Mouse (Mus musculus) B cell, adult 2 months (primary cell): ENCODE measurements around the gene Fam78a.

Experiments
- DNase-seq, 2 experiments: peaks; one replicate each; pipeline ENCODE4 v3.0.0; 2022

Fam78a gene

DNA sequence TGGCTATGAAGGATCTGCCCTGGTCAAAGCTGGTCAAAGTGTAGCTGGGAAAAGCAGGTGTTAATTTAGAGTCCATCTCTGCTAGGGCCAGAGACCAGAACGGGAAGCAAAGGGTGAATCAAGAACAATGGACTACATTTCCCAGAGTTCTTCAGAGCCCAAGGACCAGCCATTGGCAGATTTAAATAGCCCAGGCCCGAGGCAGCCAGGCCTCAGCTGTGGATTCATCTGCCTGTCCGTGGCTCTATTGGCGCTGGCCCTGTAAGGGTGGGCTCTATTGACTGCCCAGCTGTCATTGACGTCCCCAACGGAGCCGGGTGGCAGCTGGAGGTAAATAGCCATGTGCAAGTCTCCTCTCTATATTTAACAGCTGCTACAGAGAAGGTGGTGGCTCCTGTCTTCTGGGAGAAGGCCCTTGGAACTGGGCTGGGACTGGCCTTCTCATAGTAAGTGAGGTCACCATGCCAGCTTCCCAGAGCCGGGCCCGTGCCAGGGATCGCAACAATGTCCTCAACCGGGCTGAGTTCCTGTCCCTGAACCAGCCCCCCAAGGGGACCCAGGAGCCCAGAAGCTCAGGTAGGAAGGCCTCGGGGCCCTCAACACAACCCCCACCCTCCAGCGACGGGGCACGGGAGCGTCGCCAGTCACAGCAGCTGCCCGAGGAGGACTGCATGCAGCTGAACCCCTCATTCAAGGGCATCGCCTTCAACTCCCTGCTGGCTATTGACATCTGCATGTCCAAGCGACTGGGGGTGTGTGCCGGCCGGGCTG is 10.9 kb upstream of the Fam78a start, which contains the start of gene Plpp7:
Plpp7 (plus strand) TSS at position 178 of the 771 bp plus-strand sequence.
- DNase-seq, result peak in 1 of 2 experiments; percentile 17

DNA sequence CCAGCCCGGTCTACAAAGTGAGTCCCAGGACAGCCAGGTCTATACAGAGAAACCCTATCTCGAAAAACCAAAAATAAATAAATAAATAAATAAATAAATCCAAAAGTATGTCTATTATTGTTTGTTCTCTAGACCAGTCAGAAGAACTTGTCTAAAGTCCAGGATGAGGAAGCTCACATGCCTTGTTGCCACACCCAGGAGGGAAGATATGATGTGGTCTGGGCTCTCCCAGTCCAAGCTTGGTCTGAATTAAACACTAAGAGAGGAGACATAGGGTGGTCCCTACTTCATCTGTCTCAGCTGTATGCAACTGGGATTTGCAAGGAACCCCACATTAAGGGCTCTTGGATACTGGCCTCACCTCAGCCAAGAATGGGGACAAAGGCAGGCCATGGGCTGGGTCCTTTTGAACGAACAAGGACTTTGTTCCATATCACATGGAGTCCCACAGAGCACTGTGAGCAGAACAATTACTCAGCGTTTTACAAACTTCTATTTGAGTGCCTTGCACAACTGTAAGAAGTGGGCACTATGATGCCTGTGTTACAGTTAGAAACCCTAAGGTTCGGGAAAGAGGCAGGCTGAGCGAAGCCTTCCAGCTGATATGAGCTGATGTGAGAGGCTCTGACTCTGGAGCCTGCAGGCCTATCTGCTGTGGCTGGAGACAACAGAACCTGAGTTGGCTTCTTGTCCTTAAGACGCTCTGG is 9.5 kb upstream of the Fam78a start:
- DNase-seq, result no peak

DNA sequence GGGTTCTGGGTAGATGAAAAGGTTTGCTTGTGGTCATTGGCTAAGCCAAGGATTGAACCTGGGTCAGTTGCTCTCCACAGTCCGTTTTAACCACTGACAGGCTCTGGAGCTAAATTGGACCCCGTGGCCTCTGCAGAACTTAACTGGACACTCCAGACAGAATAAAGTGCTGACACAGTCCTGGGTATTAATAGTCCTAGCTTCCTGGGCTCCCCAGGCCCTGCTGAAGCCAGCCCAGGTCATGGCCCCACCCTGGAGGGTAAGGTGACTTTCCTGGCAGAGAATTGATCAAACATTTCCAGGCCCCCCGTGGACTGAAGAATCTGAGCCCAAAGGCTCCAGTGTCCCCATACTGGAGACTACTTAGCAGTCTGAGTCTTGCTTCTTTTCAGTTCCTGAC is 7.3 kb upstream of the Fam78a start:
- no peak for DNase-seq

DNA sequence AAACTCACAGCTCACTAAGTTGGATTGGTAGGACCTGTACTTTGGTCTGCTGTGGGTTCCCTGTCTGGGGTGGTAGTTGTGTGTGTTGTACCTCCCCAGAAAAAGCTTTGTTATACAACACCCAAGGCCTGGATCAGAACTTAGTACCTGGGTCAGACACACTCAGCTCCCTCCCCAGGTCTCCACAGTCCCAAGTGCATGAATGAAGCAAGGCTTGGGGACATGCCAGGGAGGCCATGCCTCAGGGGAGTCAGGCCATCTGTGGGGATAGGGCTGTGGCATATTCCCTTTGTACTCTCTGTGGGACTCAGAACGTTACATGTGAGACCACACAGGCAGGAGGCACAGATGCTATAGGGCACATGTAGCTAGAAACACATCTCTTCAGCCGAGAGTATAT is 5.5 kb upstream of the Fam78a start:
- no peak for DNase-seq

DNA sequence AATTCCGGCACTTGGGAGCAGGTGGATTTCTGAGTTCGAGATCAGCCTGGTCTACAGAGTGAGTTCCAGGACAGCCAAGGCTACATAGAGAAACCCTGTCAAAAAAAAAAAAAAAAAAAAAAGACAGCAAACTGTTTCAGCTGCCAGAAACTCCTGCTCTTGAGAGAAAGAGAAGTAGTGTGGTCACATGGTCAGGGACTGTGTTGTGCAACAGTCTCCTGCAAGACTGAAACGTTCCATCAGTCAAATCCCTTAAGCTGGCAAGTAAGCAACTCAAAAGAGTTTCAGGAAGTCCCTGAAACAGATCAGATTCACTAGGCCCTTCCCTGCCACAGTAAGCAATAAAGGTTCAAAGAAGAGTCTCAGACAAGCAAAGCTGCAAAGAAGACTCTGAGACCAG is 4.9 kb upstream of the Fam78a start:
- DNase-seq, result no peak

DNA sequence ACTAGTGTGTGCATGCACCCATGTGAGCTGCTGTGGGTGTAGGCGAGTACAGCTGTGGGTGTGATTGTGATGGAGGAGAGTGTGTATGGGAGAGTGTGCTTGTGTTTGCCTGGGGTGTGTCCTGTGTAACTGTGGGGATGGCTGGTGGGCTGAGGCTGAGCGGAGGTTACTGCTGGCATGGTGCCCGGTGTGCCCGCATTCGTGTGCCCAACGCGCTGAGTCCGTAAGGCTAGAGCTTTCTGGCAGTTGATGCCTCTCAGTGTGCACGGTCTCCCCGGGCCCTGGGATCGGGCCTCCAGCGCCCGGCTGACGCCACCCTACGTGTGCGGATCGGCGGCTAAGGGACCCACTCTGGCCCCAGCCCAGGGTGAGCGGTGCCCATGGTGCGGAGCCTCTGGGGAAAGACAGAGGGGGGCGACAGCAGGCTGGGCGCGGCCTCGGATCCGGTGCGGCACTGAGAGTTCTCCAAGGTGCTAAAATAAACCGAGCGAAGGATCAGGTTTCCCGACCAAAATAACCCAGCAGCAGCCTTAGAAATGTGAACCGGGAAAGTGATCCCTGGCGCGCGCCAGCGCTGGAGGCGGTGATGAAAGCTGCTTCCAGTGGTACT is 3.8 kb upstream of the Fam78a start:
- no peak for DNase-seq

DNA sequence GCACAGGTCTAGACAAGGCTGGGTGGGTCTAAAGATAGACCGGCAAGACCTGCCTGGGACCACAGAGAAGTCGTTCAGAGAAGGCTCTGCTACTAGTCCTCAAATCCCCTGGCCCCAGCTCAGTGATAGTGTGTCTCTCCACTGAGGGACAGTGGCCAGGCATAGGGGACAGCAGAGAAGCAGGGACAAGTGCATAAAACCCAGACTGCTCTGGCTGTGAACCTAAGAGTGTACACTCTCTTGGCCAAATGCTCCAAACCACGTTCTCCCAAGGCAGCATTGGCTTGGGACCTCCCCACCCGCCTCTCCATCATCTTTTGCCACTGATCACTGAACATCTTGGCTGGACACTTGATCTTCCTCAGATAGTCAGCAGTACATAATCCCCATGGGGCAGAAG is 2.9 kb upstream of the Fam78a start:
- no peak for DNase-seq

DNA sequence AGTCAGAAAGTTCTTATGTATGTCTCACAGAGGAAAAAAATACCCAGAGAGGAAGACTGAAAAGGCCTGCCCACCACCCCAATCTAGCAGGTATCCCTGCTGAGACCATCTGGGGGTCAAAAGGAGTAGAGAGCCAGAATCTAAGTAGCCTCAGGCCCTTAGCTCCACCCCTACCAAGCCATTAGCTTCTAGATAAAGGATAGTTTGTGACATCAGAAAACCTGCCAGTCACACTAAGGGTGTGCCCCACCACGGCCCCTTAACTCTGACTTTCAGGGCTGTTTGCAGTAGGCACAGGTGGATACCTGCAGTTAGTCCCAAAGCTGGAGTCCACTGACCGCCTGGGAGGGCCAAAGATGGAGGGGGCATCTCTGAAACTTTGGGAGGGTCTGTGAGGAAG is 574 bp upstream of the Fam78a start:
- no peak for DNase-seq

DNA sequence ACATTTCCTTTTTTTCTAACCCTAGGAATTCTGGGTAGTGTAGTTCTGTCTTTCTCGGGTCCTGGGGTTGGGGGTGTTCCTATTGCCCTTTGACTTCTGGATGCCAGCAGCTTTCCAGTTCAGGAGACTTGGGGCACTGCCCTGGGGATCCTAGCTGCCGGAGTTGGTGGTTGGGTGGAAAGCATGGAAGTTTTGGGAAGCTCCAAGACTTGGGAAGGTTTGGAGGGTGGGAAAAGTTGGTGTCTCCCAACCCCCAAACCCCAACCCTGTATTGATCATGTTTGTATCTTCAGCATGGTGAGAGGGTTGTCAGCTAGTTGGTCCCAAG is 179 bp upstream of the Fam78a start:
- peak in 1 of 2 experiments; percentile 35 for DNase-seq

DNA sequence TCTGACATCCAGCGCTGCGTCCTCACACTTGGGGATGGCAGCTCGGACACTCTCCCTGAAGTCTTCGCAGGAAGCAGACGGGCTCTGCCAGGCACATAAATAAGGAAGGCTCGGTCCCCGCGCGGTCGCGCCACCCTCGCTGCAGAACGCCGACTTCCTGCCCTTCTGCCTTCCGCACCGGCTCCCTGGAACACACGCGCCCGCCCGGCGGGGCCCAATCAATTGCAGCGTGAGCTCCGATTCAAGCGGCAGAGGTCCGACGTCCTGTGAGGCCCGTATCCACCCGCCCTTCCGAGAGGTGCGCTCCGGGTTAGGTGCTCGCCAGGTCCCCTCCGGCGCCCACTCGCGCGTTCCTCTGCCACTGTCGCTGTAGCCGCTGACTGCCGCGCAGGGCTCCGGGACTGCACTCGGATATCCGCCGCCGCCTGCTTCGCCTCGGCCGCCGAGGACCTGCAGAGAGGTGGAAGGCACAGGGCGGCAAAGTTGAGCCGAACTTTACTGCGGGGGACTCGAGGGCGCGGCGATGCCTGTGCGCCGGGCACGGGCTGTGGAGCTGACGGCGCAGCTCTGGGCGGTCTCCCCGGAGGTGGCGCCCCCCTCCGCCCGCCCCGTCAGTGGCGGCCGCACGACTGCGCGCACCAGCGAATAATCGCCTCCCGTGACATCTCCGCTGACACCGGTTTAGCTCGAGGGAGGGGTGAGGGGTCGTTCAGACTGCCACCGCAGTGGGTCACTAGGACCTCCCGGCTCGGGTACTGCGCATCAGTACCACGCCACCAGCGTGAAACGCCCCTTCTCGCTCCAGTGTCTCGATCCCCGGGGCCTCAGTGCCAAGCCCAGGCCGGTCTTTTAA is 1.3 kb downstream of the Fam78a start:
- peak; percentile 67 to 73 for DNase-seq

DNA sequence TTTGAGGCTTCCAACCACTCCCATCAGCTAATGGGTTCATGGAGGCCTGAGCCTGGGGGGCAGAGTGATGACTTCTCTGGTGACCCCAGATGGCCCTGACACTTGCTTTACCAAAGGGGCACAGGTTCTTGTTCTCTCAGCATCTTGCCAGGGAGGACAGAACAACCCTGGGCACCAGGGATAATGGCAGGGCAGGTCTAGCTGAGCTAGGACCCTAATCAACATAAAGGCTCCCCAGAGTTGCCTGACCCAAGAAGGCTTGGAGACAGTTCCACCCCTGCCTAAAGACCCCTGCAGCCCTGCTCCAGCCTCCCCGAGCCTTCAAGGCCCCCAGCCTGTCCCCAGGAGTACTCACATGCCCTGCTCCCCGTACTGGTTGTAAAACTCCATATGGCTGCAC is 2.4 kb downstream of the Fam78a start:
- no peak for DNase-seq

DNA sequence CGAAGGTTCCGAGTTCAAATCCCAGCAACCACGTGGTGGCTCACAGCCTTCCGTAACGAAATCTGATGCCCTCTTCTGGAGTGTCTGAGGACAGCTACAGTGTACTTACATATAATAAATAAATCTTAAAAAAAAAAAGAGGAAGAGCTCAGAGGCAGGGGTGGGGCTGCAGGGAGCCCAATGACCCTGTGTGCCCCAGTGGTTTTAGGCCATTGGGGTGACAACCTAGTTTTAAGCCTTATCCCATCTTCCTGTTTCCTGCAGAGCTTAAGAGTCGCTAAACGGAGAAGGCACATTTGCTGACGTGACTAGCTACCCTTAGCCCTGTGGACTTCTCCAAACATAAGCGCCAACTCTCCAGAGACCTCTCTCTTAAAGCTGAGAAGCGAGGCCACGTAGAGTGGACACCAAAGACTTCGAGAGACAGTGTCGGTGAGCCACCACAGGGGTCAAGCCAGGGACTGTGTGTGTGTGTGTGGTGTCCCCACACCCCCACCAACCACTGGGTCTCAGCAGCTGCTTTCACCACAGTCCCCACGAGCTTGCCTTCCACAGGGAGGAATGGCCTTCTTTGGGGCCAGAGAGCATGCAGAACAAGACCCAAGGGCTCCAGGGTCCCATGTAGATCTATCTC is 3.2 kb downstream of the Fam78a start:
- peak; percentile 50 to 51 for DNase-seq

DNA sequence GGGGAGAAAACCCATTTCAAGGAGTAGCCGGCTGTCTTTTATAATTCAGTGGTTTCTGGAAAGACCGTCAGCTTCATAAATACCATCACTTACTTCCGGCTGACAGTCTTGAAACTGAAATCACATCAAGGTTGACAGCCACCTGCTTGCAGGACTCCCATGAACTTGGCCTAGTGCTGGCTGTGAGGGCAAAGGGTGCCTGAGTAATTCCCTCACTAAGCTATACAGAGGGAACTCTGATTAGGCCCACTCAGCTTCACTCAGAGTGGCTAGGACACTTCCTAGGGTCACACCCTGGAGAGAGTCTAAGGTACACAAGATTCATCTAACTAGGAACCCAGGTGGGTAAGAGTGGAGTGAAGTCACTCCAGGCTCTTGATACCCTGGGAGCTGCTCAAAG is 4.0 kb downstream of the Fam78a start:
- DNase-seq, result peak in 1 of 2 experiments; percentile 30

DNA sequence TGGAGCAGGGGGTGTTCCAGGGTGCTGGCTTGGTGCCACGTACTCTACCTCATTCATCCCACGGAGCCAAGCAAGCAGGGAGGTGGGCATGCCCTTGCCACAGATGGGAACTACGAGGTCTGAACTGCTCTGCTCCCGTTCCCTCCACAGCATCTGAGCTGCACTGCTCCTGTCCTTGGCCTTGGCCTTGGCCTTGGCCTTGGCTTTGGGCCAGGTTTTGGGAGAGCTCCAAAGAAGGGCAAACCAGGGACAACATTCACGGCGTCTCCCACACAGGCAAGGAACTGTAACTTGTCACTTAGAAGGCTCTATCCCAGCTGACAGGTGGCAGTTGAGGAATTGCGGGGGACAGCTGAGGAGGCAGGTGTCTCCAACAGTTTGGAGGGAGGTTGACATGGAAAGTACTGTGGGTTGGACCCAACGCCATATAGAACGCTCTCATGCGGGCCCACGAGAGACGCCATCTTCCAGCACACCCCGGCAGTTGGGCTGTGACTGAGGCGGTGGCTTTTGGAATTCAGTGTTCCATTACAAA is 5.4 kb downstream of the Fam78a start:
- no peak for DNase-seq

DNA sequence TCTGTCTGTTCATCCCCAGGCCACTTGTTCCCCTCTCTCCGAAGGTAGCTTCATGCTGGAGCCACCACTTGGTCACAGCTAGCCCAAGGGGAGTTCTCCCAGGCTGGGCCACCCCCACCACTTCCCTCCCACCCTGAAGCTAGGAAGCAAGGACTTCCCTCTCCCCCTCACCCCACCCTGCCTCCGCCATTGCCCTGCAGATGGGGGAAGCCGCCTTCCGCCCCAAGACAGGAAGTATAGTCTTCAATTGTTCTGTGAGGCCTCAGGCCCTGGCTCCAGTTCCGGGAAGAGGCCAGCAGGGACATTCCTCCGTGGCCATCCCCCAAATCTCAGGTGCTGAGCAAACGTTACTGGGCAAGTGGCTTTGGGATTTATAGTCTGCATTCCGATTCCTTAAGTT is 6.1 kb downstream of the Fam78a start:
- DNase-seq, result peak; percentile 47 to 55

DNA sequence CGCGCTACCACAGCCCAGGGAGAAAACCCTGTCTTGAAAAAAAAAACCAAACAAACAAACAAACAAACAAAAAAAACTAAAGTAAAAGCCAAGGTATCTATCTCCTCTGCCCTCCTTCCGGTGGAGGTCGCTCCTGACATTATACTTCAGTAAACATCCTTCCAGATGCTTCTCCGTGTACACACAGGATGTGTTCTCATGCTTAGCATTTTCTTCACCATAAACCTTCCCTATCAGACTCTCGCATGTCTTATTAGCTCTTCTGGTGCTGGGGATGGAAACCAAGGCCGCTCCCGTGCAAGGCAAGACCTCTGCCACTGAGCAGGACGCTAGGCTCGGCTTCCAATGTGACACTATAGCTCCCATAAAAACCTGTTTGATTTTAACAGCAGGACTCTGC is 6.9 kb downstream of the Fam78a start:
- no peak for DNase-seq

DNA sequence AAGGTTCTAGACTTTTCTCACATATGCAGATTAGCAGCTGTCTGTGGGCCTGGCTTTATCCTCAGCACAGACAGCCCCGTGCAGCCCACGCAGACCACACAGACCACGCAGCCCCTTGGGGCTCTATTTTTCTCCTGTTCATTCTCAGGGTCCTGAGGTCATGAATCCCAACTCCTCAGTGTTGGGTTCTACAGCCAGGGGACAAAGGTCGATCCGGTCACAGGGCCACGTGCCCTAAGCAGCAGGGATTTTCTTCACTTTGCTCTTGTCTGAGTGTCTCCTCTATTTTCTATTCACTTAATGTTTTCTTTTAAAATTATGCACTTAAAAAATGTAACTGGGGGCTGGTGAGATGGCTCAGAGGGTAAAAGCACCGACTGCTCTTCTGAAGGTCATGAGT is 9.3 kb downstream of the Fam78a start:
- DNase-seq, result no peak

DNA sequence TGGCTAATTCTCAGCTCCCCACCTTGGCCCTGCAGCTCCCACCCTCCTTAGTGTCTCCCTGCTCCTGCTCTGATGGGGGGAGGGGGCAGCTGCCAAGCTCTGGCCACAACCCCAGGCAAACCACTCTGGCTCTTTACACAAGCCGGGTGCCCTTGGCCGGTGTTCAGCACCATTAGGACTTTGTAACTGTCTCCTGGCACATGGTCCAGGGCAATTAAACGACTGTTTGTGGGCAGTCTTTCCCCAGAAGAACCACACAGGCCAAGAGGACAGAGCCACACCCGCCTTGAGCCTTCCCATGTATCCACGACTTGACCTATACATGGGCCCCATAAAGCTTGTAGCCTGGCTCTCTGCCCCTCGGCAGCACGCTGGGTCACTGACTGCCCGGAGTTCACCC is 10.3 kb downstream of the Fam78a start:
- DNase-seq, result no peak

DNA sequence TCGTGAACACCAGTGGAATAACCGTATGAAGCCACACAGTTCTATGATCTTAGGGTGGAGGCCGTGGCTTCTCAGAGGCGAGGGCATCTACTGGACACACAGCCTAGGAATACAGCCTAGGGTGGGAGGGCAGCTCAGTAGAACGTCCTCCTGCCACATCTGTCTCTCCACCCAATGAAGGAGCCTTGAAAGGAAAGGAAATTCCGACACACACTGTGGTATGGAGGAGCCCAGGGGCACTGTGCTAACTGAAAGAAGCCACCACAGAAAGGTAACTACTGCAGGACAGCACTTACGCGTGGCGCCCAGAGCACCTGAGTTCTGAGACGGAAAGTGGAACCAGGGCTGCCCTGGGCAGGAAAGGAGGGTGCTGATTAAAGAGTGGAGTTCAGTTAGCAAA is 13.9 kb downstream of the Fam78a start:
- DNase-seq, result no peak

DNA sequence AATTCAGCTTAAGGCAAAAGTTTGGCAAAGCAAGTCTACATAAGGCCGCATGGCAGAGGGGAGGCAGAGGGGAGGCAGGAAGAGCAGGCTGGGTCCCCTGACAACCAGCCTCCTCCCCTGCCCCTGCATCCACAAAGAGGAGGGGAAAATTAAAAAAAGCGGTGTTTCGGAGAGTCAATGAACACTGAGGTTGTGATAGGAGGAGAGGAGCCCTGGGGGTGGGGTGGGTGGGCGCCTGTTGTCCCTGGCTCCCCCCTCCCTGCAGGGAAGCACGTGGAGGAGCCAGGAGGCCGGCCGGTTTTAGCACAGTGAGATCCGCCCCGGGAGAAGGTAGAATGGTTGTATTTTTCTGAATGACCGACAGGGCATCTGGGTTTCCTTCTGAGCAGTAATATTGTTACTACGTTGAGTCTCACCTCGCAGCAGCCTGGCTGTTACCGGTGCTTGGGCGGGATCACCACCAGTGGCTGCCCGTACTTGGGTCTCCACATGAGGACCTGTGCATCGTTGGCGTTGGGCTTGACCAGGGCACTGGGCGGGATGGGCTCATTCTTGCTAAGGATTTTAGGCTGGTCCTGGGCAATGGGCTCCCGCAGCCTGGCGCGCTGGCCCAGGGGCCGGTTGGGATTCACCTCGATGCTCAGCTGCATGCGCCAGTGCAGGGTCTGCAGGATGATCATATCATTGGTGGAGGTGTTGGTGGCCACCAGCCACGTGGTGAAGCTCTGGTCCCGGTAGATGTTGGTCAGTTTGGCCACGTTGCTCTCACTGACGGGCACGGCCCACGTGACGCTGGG is 15.6 kb downstream of the Fam78a start:
- DNase-seq, result no peak

DNA sequence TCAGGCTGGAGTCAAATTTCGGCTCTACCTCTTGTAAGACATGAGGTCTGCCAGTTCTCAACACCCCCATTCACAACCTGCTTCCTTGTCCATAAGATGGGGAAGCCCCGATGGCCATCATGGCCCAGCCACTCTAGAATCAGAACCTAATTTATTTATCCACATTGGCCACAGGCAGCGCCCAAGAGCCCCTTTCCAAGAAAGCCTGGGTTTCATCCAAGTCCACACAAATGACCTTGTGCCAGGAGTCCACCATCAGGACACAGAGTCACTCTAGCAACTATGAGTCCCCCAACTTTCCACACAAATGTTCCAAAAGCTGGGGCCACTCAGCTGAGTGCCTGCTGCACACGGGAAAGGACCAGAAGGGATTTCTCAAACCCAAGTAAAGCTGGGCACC is 18.7 kb downstream of the Fam78a start:
- no peak for DNase-seq

DNA sequence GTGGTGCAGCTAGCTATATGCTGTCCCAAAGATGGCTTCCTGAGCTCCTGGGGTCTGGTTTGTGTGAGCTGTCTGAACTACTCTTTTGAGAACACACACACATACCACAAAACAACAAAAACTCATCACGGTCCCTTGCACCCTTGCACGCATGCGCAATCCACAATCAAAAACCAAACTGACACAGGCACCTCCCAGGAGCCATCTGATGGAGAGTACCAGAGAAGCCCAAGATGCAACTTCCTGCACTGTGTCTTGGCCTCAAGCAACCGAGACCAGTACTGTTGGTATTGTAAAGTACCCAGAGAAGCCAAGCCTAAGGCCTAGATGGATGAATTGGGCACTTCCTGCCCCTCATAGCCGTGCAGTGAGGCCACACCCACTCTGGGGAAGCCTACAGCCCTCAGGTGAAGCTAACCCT is 19.3 kb downstream of the Fam78a start:
- DNase-seq, result peak; percentile 42 to 47
